Mouse (Mus musculus) MEL (cell line): ENCODE measurements around the gene Wdr27.

Experiments used
- CTCF ChIP-seq, 3 experiments: IDR thresholded peaks in 2 of 3; conservative IDR thresholded peaks in 1 of 3; 2 replicates each; pipeline ENCODE4 v1.5.1; 2011 to 2012; ENCODE audit warnings: low read length in 3 of 3, low read depth in 2 of 3, mild to moderate bottlenecking in 2 of 3, improper control_type of control experiment in 1 of 3, inconsistent platforms in 1 of 3, mixed read lengths in 1 of 3, moderate library complexity in 1 of 3; ENCODE audit not compliant: control insufficient read depth in 1 of 3, insufficient read depth in 1 of 3, poor library complexity in 1 of 3, severe bottlenecking in 1 of 3
- E2F4 ChIP-seq: IDR thresholded peaks from 2 replicates; pipeline ENCODE4 v1.6.1; 2011; ENCODE audit warnings: low read depth, low read length, improper control_type of control experiment, borderline replicate concordance
- ELF1 ChIP-seq: IDR thresholded peaks from 2 replicates; pipeline ENCODE4 v1.6.1; 2014; ENCODE audit warnings: low read depth, mild to moderate bottlenecking, inconsistent platforms, low read length, improper control_type of control experiment, moderate library complexity
- GABPA ChIP-seq: IDR thresholded peaks from 2 replicates; pipeline ENCODE4 v1.6.1; 2012; ENCODE audit warnings: low read depth, mild to moderate bottlenecking, inconsistent platforms, low read length, improper control_type of control experiment, moderate library complexity
- MAFK ChIP-seq: IDR thresholded peaks from 2 replicates; pipeline ENCODE4 v1.6.1; 2011; ENCODE audit warnings: low read depth, mild to moderate bottlenecking, low read length, improper control_type of control experiment, borderline replicate concordance
- MAZ ChIP-seq: IDR thresholded peaks from 2 replicates; pipeline ENCODE4 v1.6.1; 2012; ENCODE audit warnings: low read depth, mild to moderate bottlenecking, inconsistent platforms, low read length, improper control_type of control experiment
- MEF2A ChIP-seq: IDR thresholded peaks from 2 replicates; pipeline ENCODE4 v1.6.1; 2014; ENCODE audit warnings: low read depth, mild to moderate bottlenecking, inconsistent platforms, low read length, improper control_type of control experiment; ENCODE audit not compliant: poor library complexity, insufficient replicate concordance, severe bottlenecking; ENCODE audit errors: extremely low read depth
- POLR2A ChIP-seq, 2 experiments: IDR thresholded peaks; 2 replicates each; pipeline ENCODE4 v1.6.1; 2011 to 2012; ENCODE audit warnings: low read length in 2 of 2, mild to moderate bottlenecking in 2 of 2, control low read depth in 1 of 2, improper control_type of control experiment in 1 of 2, low read depth in 1 of 2, moderate library complexity in 1 of 2; ENCODE audit not compliant: control insufficient read depth in 1 of 2, insufficient read depth in 1 of 2, poor library complexity in 1 of 2

- TF ChIP-seq GABPA (no peak), MAFK (no peak), POLR2A (IDR thresholded peaks at IDR 0.05; ENCODE audit: control insufficient read depth in 1 of 2, insufficient read depth in 1 of 2, low read depth in 1 of 2, low read length in 2 of 2, poor library complexity in 1 of 2) (peak; percentile 48 to 81; a peak in 3 of 4 replicates), ELF1 (peak; percentile 98), MAZ (no peak), MEF2A (no peak), CTCF (IDR thresholded peaks at IDR 0.05 in 2 of 3, conservative IDR thresholded peaks at IDR 0.05 in 1 of 3; ENCODE audit: control insufficient read depth in 1 of 3, insufficient read depth in 1 of 3, low read depth in 2 of 3, low read length in 3 of 3, poor library complexity in 1 of 3, severe bottlenecking in 1 of 3) (no peak), E2F4 (no peak)
These were observed at the start of gene Wdr27, which contains the start of gene 1600012H06Rik for GRCm38 (mm10) chr17:14943009-14943728.
